Mouse (Mus musculus) T-helper 17 cell (primary cell): ENCODE results near the gene Hcst.

ENCODE experiments used
- in situ Hi-C, 2 experiments: fragments of 300-600 bp; cut with MboI, MseI; formaldehyde crosslinking; loops; 1 replicate in 1 of 2; 2 replicates in 1 of 2; pipeline ENCODE4 v1.15.1; 2025; ENCODE audit warnings: high pct_unique_total_duplicates in 2 of 2

The Hcst gene

GRCm38 (mm10) chr7:30434238-30434637, 14.6 kb upstream of the Hcst start:
- in situ Hi-C loops, result no loop called here

GRCm38 (mm10) chr7:30431793-30432192, 12.1 kb upstream of the Hcst start:
- in situ Hi-C loops, result no loop called here

GRCm38 (mm10) chr7:30430191-30430590, 10.5 kb upstream of the Hcst start:
- in situ Hi-C loops, result no loop called here

- in situ Hi-C loops, result loop anchor here in 1 of 2 experiments (5.0 kb wide), 1 partner anchor 57 kb away; no protein-coding TSS in a partner anchor
These were observed 9.7 kb upstream of the Hcst start for GRCm38 (mm10) chr7:30429327-30429726.

- in situ Hi-C loops, result loop anchor here in 1 of 2 experiments (25.0 kb wide), 1 partner anchor 1611 kb away; the partner anchor contains the start of gene Hnrnpl
These were observed 3.5 kb upstream of the Hcst start for GRCm38 (mm10) chr7:30423071-30423641.

GRCm38 (mm10) chr7:30422560-30422959, 2.9 kb upstream of the Hcst start:
- in situ Hi-C loops, result loop anchor here in 1 of 2 experiments (25.0 kb wide), 1 partner anchor 1610 kb away; the partner anchor contains the start of gene Hnrnpl

GRCm38 (mm10) chr7:30421890-30422435, 2.3 kb upstream of the Hcst start:
- in situ Hi-C loops, result loop anchor here in 1 of 2 experiments (25.0 kb wide), 1 partner anchor 1610 kb away; the partner anchor contains the start of gene Hnrnpl

- in situ Hi-C loops, result loop anchor here in 1 of 2 experiments (25.0 kb wide), 1 partner anchor 1609 kb away; the partner anchor contains the start of gene Hnrnpl
These were observed 1.7 kb upstream of the Hcst start, which contains the start of gene Nfkbid for GRCm38 (mm10) chr7:30421175-30421889. TSS of gene Nfkbid (plus strand) at chr7:30421732.

- in situ Hi-C loops, result loop anchor here in 1 of 2 experiments (25.0 kb wide), 1 partner anchor 1608 kb away; the partner anchor contains the start of gene Hnrnpl
These were observed 1.0 kb upstream of the Hcst start for GRCm38 (mm10) chr7:30420673-30421072.

- in situ Hi-C loops, result loop anchor here in 1 of 2 experiments (25.0 kb wide), 1 partner anchor 1606 kb away; the partner anchor contains the start of gene Hnrnpl
These were observed 1.8 kb downstream of the Hcst start for GRCm38 (mm10) chr7:30417856-30418255.

- in situ Hi-C loops, result loop anchor here in 1 of 2 experiments (25.0 kb wide), 1 partner anchor 1601 kb away; the partner anchor contains the start of gene Hnrnpl
These were observed 6.1 kb downstream of the Hcst start, which contains the start of gene Tyrobp for GRCm38 (mm10) chr7:30413596-30413995. TSS of gene Tyrobp (plus strand) at chr7:30413760.

- in situ Hi-C loops, result loop anchor here in 1 of 2 experiments (25.0 kb wide), 1 partner anchor 1600 kb away; the partner anchor contains the start of gene Hnrnpl
These were observed 6.9 kb downstream of the Hcst start for GRCm38 (mm10) chr7:30412735-30413147.

GRCm38 (mm10) chr7:30411023-30411422, 8.6 kb downstream of the Hcst start:
- in situ Hi-C loops, result loop anchor here in 1 of 2 experiments (25.0 kb wide), 1 partner anchor 1599 kb away; the partner anchor contains the start of gene Hnrnpl

- in situ Hi-C loops, result loop anchor here in 1 of 2 experiments (25.0 kb wide), 1 partner anchor 1597 kb away; the partner anchor contains the start of gene Hnrnpl
These were observed 9.9 kb downstream of the Hcst start for GRCm38 (mm10) chr7:30409789-30410188.

- in situ Hi-C loops, result loop anchor here in 1 of 2 experiments (25.0 kb wide), 1 partner anchor 1596 kb away; the partner anchor contains the start of gene Hnrnpl
These were observed 11.0 kb downstream of the Hcst start for GRCm38 (mm10) chr7:30408639-30409038.

GRCm38 (mm10) chr7:30402343-30402742, 17.3 kb downstream of the Hcst start:
- in situ Hi-C loops, result loop anchor here in 1 of 2 experiments (25.0 kb wide), 1 partner anchor 1590 kb away; the partner anchor contains the start of gene Hnrnpl

GRCm38 (mm10) chr7:30399671-30400070, 20.0 kb downstream of the Hcst start:
- in situ Hi-C loops, result loop anchor here in 1 of 2 experiments (25.0 kb wide), 1 partner anchor 1587 kb away; the partner anchor contains the start of gene Hnrnpl

- in situ Hi-C loops, result no loop called here
These were observed 24.8 kb downstream of the Hcst start for GRCm38 (mm10) chr7:30394871-30395270.

- in situ Hi-C loops, result no loop called here
These were observed 25.3 kb downstream of the Hcst start for GRCm38 (mm10) chr7:30394379-30394778.

- in situ Hi-C loops, result no loop called here
These were observed 26.0 kb downstream of the Hcst start for GRCm38 (mm10) chr7:30393631-30394030.
